Mouse (Mus musculus): ENCODE measurements at regions not wholly inside any gene's neighbourhood (a gene's known extent, or its start where the extent isn't known, plus 50 kb on each side); places are given as distances from the start of the nearest gene placed in this dataset.

DNA sequence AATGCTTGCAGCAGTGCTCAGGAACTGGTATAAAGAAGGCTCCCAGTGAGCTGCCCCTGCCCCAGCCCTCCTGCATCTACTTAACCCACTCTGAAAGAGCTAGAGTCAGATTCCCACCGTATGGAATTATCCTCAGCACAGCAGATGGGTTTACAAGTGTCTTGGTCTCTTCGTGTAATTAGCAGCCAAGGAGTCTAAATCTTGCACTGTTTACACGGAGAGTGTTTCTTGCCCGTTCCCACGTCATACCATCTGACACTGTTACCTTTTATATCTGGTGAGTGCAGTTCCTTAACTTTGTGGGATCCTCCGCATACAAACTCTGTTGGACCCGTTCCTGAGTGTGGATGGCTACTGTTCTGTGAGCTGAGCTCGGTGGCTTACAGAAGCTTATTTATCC lies 167.5 kb upstream of the Ntf3 start:
- no peak for TF ChIP-seq POLR2A (IDR thresholded peaks at IDR 0.05; ENCODE audit: insufficient read length, low read depth)
- TF ChIP-seq REST (IDR thresholded peaks at IDR 0.05; ENCODE audit: insufficient read depth, insufficient read length), result no peak
- no peak for TF ChIP-seq E2F4 (IDR thresholded peaks at IDR 0.05; ENCODE audit: insufficient read depth)
- no peak for TF ChIP-seq CEBPB (IDR thresholded peaks at IDR 0.05; ENCODE audit: insufficient read depth, poor library complexity, severe bottlenecking)
- no peak for TF ChIP-seq POLR2AphosphoS2 (IDR thresholded peaks at IDR 0.05; ENCODE audit: insufficient read length, low read depth)

Data from myocyte (in vitro differentiated cells).